Mouse (Mus musculus) urinary bladder, postnatal 14 days (tissue): Measurements from ENCODE around the gene Fam171a1.
A peak's percentile ranks its signal among the peaks of the same experiment; 100 is the strongest.
"Not testable (repeated sequence)": the region's sequence is repeated elsewhere in the genome, so short reads cannot be mapped to it uniquely, and the experiment has no call there.

ENCODE experiments used
- DNase-seq: peaks from one replicate; pipeline ENCODE4 v3.0.0; 2021; ENCODE audit warnings: low spot score

Gene Fam171a1

GRCm38 (mm10) chr2:3113866-3114265 is at the start of gene Fam171a1:
Gene Fam171a1, plus strand, starts transcription at chr2:3114224.
- no peak for DNase-seq

- DNase-seq: no peak
These were observed 44.9 kb upstream of the Fam171a1 start for GRCm38 (mm10) chr2:3069140-3069539.

GRCm38 (mm10) chr2:3088361-3088760 is 25.7 kb upstream of the Fam171a1 start:
- DNase-seq: not testable (repeated sequence)

GRCm38 (mm10) chr2:3089274-3089673 is 24.8 kb upstream of the Fam171a1 start:
- no peak for DNase-seq

- no peak for DNase-seq
These were observed 17.9 kb upstream of the Fam171a1 start for GRCm38 (mm10) chr2:3096101-3096500.

GRCm38 (mm10) chr2:3099971-3100370 is 14.1 kb upstream of the Fam171a1 start:
- no peak for DNase-seq

GRCm38 (mm10) chr2:3101292-3101957 is 12.6 kb upstream of the Fam171a1 start:
- DNase-seq: no peak

GRCm38 (mm10) chr2:3102360-3102759 is 11.7 kb upstream of the Fam171a1 start:
- DNase-seq: no peak

- DNase-seq: no peak
These were observed 6.6 kb upstream of the Fam171a1 start for GRCm38 (mm10) chr2:3107471-3107870.

- no peak for DNase-seq
These were observed 5.6 kb upstream of the Fam171a1 start for GRCm38 (mm10) chr2:3108431-3108830.

GRCm38 (mm10) chr2:3108834-3109233 is 5.2 kb upstream of the Fam171a1 start:
- no peak for DNase-seq

- DNase-seq: no peak
These were observed 3.8 kb downstream of the Fam171a1 start for GRCm38 (mm10) chr2:3117855-3118202.

GRCm38 (mm10) chr2:3118203-3118941 is 4.3 kb downstream of the Fam171a1 start:
- DNase-seq: peak; percentile 90

GRCm38 (mm10) chr2:3118969-3119368 is 4.9 kb downstream of the Fam171a1 start:
- DNase-seq: no peak

- DNase-seq: no peak
These were observed 5.4 kb downstream of the Fam171a1 start for GRCm38 (mm10) chr2:3119371-3119935.

GRCm38 (mm10) chr2:3122571-3122970 is 8.5 kb downstream of the Fam171a1 start:
- DNase-seq: no peak

- DNase-seq: no peak
These were observed 13.3 kb downstream of the Fam171a1 start for GRCm38 (mm10) chr2:3127256-3127883.

GRCm38 (mm10) chr2:3128344-3128871 is 14.4 kb downstream of the Fam171a1 start:
- no peak for DNase-seq

GRCm38 (mm10) chr2:3128910-3129309 is 14.9 kb downstream of the Fam171a1 start:
- no peak for DNase-seq

- DNase-seq: no peak
These were observed 18.4 kb downstream of the Fam171a1 start for GRCm38 (mm10) chr2:3132473-3132872.

- no peak for DNase-seq
These were observed 20.7 kb downstream of the Fam171a1 start for GRCm38 (mm10) chr2:3134580-3135296.

- no peak for DNase-seq
These were observed 21.3 kb downstream of the Fam171a1 start for GRCm38 (mm10) chr2:3135297-3135684.
